Mouse (Mus musculus): ENCODE results near the gene Optc. TPM values are rescaled to one million over a fixed set of nuclear protein-coding genes. Genes with fewer than 3 reads are reported as not detected.

Gene Optc
- polyA plus RNA-seq (2017; shearing (Covaris generic)) = not detected

GRCm38 (mm10) chr1:133907949-133908658 lies at the start of gene Optc:
Optc (minus strand) TSS chr1:133907999.

GRCm38 (mm10) chr1:133921304-133921751 lies 13.5 kb upstream of the Optc start, which contains the start of gene Prelp:
Prelp (minus strand) TSS chr1:133921414.

Other genes starting within 250 kb of the Optc start
- gene Zbed6, start 247.1 kb downstream of the Optc start, polyA plus RNA-seq (2017; shearing (Covaris generic)) = not detected
- 2.1 TPM for gene Gm38394, start 246.7 kb downstream of the Optc start, polyA plus RNA-seq (2017; shearing (Covaris generic))
- gene Lax1, start 217.9 kb downstream of the Optc start, polyA plus RNA-seq (2017; shearing (Covaris generic)) = 89.5 TPM
- gene Atp2b4, start 107.0 kb downstream of the Optc start, polyA plus RNA-seq (2017; shearing (Covaris generic)) = 3.5 TPM
- gene Prelp, start 13.4 kb upstream of the Optc start, polyA plus RNA-seq (2017; shearing (Covaris generic)) = not detected
- gene Fmod, start 129.3 kb upstream of the Optc start, polyA plus RNA-seq (2017; shearing (Covaris generic)) = not detected
- 190 TPM for gene Btg2, start 171.1 kb upstream of the Optc start, polyA plus RNA-seq (2017; shearing (Covaris generic))
- gene Chit1, start 203.2 kb upstream of the Optc start, polyA plus RNA-seq (2017; shearing (Covaris generic)) = not detected

Measured in CD4-positive, CD25-positive, alpha-beta regulatory T cell (primary cell).